Mouse (Mus musculus) limb, embryonic 11.5 days (tissue): ENCODE results near the gene Nrgn. TPM values are rescaled to one million over a fixed set of nuclear protein-coding genes. Genes with fewer than 3 reads are reported as not detected.

Source experiments
- ATAC-seq: fragments of 200-750 bp; cut with Nextera tagmentation; 2 replicates; pipeline ENCODE4 v1.8.0; 2017; ENCODE audit warnings: low read depth; ENCODE audit not compliant: insufficient number of reproducible peaks, low FRiP score, low TSS enrichment
- DNase-seq: peaks from one replicate; pipeline ENCODE4 v3.0.0-alpha.2; 2015; ENCODE audit warnings: low spot score
- H3K27ac ChIP-seq: fragments of 300-500 bp; sonication (generic); replicated peaks from 2 replicates; pipeline ENCODE4 v1.5.1; 2014; ENCODE audit warnings: low read depth, mild to moderate bottlenecking, low read length
- H3K27me3 ChIP-seq: fragments of 300-500 bp; sonication (generic); 2 replicates; pipeline ENCODE4 v1.6.1; 2014; ENCODE audit warnings: mild to moderate bottlenecking, low read length, mixed read lengths; ENCODE audit not compliant: control insufficient read depth, insufficient read depth
- H3K36me3 ChIP-seq: fragments of 300-500 bp; sonication (generic); 2 replicates; pipeline ENCODE4 v1.6.1; 2014; ENCODE audit warnings: mild to moderate bottlenecking, low read length, moderate library complexity, mixed read lengths; ENCODE audit not compliant: control insufficient read depth, insufficient read depth
- H3K4me1 ChIP-seq: fragments of 300-500 bp; sonication (generic); 2 replicates; pipeline ENCODE4 v1.6.1; 2014; ENCODE audit warnings: low read length, mixed read lengths; ENCODE audit not compliant: control insufficient read depth, insufficient read depth
- H3K4me2 ChIP-seq: fragments of 300-500 bp; sonication (generic); 2 replicates; pipeline ENCODE4 v1.6.1; 2014; ENCODE audit warnings: low read depth, mild to moderate bottlenecking, moderate library complexity; ENCODE audit not compliant: severe bottlenecking
- H3K4me3 ChIP-seq: fragments of 300-500 bp; sonication (generic); 2 replicates; pipeline ENCODE4 v1.5.1; 2014; ENCODE audit warnings: low read depth, low read length
- H3K9ac ChIP-seq: fragments of 300-500 bp; sonication (generic); 2 replicates; pipeline ENCODE4 v1.6.1; 2014; ENCODE audit warnings: mild to moderate bottlenecking, low read length
- H3K9me3 ChIP-seq: fragments of 300-500 bp; sonication (generic); 2 replicates; pipeline ENCODE4 v1.6.1; 2016; ENCODE audit warnings: low read length; ENCODE audit not compliant: control insufficient read depth
- WGBS: fragments of 180-500 bp; shearing (Covaris S2); extraction: QIAGEN DNeasy Blood & Tissue Kit; methylation state at CpG from one replicate; pipeline ENCODE4 v1.1.7; 2014; 5-methylcytosine and 5-hydroxymethylcytosine counted together
- polyA plus RNA-seq: library from polyadenylated mRNA; unstranded; fragments of >200 nt; fragmentation: Nextera tagmentation; extraction: Ambion mirVana; gene quantifications from 2 replicates; pipeline ENCODE4 v1.2.1, GENCODE M21; 2014

The Nrgn gene
- polyA plus RNA-seq, 1 experiment from 2014 or later = 2.6 TPM

GRCm38 (mm10) chr9:37506023-37506422 is 46.7 kb downstream of the Nrgn start:
- H3K27me3 ChIP-seq = no peaks in the 10 kb centered on the region
- DNase-seq (no peak), ATAC-seq (no peak)
- no peaks in the 10 kb centered on the region for H3K36me3 ChIP-seq
- H3K27ac ChIP-seq = no peak overlapping the region
- H3K9ac ChIP-seq = no peak overlapping the region
- no peak overlapping the region for H3K4me2 ChIP-seq
- 98% methylated on average over 1 of the region's 1 CpGs for WGBS
- no peaks in the 10 kb centered on the region for H3K4me1 ChIP-seq
- no peaks in the 10 kb centered on the region for H3K9me3 ChIP-seq
- no peak overlapping the region for H3K4me3 ChIP-seq

DNA sequence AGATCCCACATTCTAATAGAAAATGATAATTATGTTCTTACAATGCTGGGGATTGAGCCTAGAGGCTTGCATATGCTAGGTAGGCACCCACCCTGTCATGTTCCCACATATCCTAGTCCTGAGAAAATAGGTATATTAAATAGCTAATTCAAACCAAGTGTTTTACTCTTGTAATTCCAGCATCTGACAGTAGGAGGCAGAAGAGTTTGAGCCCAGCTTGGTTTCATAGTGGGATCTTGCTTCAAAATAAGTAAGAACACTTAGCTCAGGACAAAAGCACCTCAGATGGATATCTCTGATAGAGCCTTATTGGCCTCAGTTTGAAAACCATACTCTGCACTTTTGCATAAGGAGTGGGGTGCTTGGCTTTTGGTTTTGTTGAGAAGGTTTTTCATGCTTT is 48.4 kb downstream of the Nrgn start:
- no peak overlapping the region for H3K4me3 ChIP-seq
- H3K27me3 ChIP-seq = no peaks in the 10 kb centered on the region
- no peaks in the 10 kb centered on the region for H3K9me3 ChIP-seq
- no peak overlapping the region for H3K9ac ChIP-seq
- no peaks in the 10 kb centered on the region for H3K36me3 ChIP-seq
- ATAC-seq (no peak), DNase-seq (no peak)
- no peaks in the 10 kb centered on the region for H3K4me1 ChIP-seq
- H3K4me2 ChIP-seq = no peak overlapping the region
- no peak overlapping the region for H3K27ac ChIP-seq

GRCm38 (mm10) chr9:37501170-37501569 is 51.5 kb downstream of the Nrgn start:
- Histone ChIP-seq H3K4me1 (no peaks in the 10 kb centered on the region), H3K27me3 (no peaks in the 10 kb centered on the region), H3K9ac (no peak overlapping the region), H3K36me3 (no peaks in the 10 kb centered on the region), H3K27ac (no peak overlapping the region), H3K4me3 (no peak overlapping the region), H3K4me2 (no peak overlapping the region), H3K9me3 (no peaks in the 10 kb centered on the region)
- ATAC-seq (no peak), DNase-seq (no peak)
- WGBS = 91% methylated on average over 1 of the region's 1 CpGs

DNA sequence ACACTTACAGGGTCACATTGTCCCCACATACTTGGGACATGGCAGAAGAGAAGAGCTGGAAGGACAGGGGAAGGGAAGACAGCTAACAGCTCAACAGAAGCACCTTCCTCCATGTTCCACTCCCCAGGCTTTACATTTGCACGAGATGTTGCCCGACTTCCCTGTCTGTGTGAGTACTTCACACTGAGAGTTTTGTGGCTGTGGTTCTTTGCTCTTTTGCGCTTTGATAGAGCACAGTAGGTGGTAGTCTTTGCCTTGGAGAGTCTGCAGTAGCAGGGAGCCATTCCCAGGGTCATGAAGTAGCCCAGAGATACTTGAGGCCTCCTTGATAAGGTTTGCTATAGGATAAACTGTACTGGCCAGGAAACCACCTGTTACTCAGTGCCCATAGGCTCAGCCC is 52.5 kb downstream of the Nrgn start:
- Histone ChIP-seq H3K9me3 (no peaks in the 10 kb centered on the region), H3K27me3 (no peaks in the 10 kb centered on the region), H3K4me2 (no peak overlapping the region), H3K9ac (no peak overlapping the region), H3K27ac (no peak overlapping the region), H3K4me3 (no peak overlapping the region), H3K36me3 (no peaks in the 10 kb centered on the region), H3K4me1 (no peaks in the 10 kb centered on the region)
- 80% methylated on average over 3 of the region's 3 CpGs for WGBS
- DNase-seq = no peak
- ATAC-seq = no peak

- H3K4me1 ChIP-seq = no peaks in the 10 kb centered on the region
- no peak overlapping the region for H3K4me3 ChIP-seq
- no peaks in the 10 kb centered on the region for H3K9me3 ChIP-seq
- no peaks in the 10 kb centered on the region for H3K27me3 ChIP-seq
- no peak for ATAC-seq
- no peak overlapping the region for H3K27ac ChIP-seq
- no peak overlapping the region for H3K4me2 ChIP-seq
- H3K36me3 ChIP-seq = no peaks in the 10 kb centered on the region; the same call in 1 of the 2 replicates
- DNase-seq = no peak
- H3K9ac ChIP-seq = no peak overlapping the region
Observed at GRCm38 (mm10) chr9:37496325-37496724, 56.4 kb downstream of the Nrgn start.

DNA sequence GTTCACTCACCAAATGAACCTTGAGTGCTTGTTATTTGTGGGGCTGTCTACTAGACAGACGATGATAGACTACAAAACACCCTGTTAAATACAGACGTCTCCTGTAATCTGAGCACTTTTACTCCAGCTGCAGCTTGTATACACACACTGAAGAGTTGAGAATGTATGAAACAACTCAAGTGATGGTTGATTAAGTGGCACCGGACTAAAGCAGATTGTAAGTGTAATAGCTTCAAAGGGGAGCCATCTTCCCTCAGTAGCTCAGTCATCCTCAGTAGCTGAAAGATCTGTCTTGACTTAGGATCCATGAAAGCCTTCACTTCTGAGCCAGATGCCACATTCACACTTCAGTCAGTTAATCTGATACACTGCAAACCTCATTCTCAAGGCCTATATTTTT is 56.9 kb downstream of the Nrgn start:
- Histone ChIP-seq H3K9me3 (no peaks in the 10 kb centered on the region), H3K27ac (no peak overlapping the region), H3K4me1 (peaks cover under 1% of the 10 kb centered on the region), H3K4me3 (no peak overlapping the region), H3K36me3 (no peaks in the 10 kb centered on the region; the same call in 1 of the 2 replicates), H3K27me3 (no peaks in the 10 kb centered on the region), H3K9ac (no peak overlapping the region), H3K4me2 (no peak overlapping the region)
- 55% methylated on average over 3 of the region's 3 CpGs for WGBS
- no peak for DNase-seq
- no peak for ATAC-seq

Other genes starting within 250 kb of the Nrgn start
- gene Ccdc15, start 204.5 kb downstream of the Nrgn start, polyA plus RNA-seq = 6.1 and 6.6 TPM in 2 replicates
- gene Hepacam, start 185.6 kb downstream of the Nrgn start, polyA plus RNA-seq = 0.07 TPM in 1 of 2 replicates, not detected in the other
- gene Robo4, start 151.0 kb downstream of the Nrgn start, polyA plus RNA-seq = 6.6 and 9.0 TPM in 2 replicates
- gene Robo3, start 119.7 kb downstream of the Nrgn start, polyA plus RNA-seq = 0.16 and 0.33 TPM in 2 replicates
- gene Msantd2, start 63.6 kb downstream of the Nrgn start, polyA plus RNA-seq = 34.1 and 35.6 TPM in 2 replicates
- 27.4 and 30.4 TPM in 2 replicates for gene Esam, start 24.8 kb downstream of the Nrgn start, polyA plus RNA-seq
- 0.55 and 0.87 TPM in 2 replicates for gene Vsig2, start 13.6 kb downstream of the Nrgn start, polyA plus RNA-seq
- gene Siae, start 2.8 kb upstream of the Nrgn start, polyA plus RNA-seq = 5.0 and 7.2 TPM in 2 replicates
- gene Spa17, start 60.8 kb upstream of the Nrgn start, polyA plus RNA-seq = 5.4 and 7.2 TPM in 2 replicates
- 135 and 136 TPM in 2 replicates for gene Tbrg1, start 104.4 kb upstream of the Nrgn start, polyA plus RNA-seq
- not detected in 2 replicates for gene Panx3, start 116.3 kb upstream of the Nrgn start, polyA plus RNA-seq
- gene Olfr160, start 163.3 kb upstream of the Nrgn start, polyA plus RNA-seq = not detected in 2 replicates
- gene Olfr874, start 192.2 kb upstream of the Nrgn start, polyA plus RNA-seq = not detected in 2 replicates
- not detected in 2 replicates for gene Olfr875, start 219.0 kb upstream of the Nrgn start, polyA plus RNA-seq